Mouse (Mus musculus) WW6 (cell line): ENCODE measurements around the gene Olfr963.
"Not testable (repeated sequence)": the region's sequence is repeated elsewhere in the genome, so short reads cannot be mapped to it uniquely, and the experiment has no call there.

Source experiments
- DNase-seq: peaks from one replicate; pipeline ENCODE4 v3.0.0-alpha.2; 2013; ENCODE audit warnings: low read depth, low spot score

Gene Olfr963

DNA sequence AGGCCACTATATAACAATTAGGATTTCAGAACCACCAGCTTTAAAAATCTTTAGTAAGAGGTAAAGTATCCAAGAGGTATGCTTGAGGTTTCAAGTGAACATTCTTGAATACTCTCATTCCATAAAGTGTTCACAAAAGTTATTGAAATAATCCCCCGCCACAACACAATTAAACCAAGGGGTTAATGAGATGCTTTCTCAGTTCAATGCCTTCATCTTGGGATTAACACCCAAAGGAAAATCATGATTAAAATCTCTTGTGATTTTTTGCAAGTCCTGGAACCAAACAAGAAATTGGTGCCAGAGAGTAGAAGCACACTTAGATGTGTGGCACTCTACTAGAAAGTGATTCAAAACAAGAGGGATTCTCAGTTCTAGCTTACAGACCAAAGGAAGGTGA is at the start of gene Olfr963:
Gene Olfr963 (plus strand): TSS at position 301 of the 400 bp plus-strand sequence.
- DNase-seq = no peak

DNA sequence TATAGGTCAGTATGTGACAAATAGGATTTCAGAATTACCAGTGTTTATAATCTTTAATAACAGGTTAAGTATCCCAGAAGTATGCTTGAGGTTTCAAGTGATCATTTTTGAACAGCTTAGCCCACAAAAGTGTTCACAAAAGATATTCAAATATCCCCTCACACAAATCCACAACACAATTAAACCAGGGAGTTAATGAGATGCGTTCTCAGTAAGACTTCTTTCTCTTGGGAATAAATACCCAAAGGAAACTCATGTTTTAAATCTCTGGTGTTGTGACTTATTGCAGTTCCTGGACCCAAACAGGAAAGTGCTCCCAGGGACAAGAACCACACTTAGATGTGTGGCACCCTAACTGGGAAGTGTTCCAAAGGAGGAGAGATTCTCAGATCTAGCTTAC is 45.9 kb upstream of the Olfr963 start, which contains the start of gene Olfr960:
Gene Olfr960 (plus strand): TSS at position 301 of the 400 bp plus-strand sequence.
- DNase-seq = no peak

DNA sequence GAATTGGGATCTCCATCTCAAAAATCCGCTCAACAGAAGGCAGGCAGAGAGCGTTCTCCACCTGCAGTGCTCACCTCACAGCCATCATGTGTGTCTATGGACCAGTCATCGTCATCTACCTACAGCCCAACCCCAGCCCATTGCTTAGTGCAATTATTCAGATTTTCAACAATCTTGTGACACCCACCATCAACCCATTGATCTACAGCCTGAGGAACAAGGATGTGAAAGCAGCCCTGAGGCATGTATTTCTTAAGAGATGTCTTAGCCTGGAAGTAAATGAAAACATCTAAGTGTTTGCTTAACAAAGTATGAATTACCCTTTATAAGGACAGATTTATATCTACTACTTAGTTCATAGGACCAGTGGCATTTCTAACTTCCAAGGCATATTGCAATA is 43.2 kb upstream of the Olfr963 start:
- DNase-seq = no peak

DNA sequence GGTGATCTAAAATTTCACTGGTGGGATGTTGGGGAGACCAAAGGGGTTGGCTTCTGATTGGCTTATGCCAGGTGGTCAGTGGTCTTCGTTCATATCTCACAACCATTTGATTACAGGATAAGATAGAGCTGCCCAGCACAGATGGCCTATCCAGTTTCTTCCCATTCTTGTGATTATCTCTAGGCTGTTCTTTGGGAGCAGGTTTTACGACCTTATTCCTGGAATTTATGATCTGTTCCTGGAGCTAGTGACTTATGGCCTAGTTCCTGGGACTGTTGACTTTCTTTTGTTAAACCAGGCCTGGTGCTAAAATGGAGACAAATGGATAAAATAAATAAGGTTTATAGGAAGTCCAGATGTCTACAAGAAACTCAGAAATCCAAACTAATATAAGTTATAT is 42.3 kb upstream of the Olfr963 start:
- no peak for DNase-seq

DNA sequence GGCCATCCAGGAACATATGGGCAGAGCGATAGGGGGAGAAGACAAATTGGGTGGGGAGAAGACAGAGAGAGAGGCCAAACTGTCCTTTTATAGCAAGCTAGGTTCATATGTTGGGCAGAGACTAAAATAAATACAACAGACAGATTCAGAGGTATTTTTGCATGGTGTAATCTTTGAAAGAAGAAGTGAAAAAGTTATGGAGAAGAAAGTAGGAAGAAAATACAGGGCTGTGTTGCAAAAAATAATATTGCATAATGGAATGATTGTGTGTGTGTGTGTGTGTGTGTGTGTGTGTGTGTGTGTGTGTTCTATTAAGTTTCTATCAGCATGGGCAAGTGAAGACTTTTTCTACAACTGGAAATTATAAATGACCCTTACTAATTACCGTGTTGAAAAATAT is 37.9 kb upstream of the Olfr963 start:
- DNase-seq = no peak

DNA sequence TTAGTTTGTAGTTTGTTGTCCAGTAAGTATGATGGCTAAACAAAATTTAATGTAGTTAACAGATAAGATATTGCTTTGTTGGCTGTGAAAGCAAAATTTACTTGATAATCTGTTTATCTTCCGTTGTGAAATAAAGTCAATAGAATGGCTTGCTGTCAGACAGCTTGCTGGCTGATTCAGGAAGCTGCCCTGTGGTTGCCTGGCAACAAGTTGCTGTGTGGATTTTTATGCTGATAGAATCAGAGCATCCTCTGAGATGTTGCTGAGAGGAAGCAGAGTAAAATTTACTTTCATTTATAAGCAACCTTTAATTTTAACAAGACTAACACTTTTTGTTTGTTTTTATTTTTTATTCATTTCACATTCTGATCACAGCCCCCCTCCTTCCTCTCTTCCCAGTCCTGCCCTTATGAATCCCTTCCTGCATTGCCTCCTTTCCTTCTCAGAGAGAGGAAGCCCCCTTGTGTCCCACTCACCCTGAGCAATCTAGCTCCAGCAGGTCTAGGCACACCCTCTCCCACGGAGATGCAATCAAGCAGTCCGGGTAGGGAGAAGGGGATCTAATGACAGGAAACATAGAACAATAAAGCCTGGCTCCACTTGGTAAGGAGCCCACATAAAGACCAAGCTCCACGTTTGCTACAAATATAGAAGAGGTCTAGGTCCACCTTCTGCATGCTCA is 33.0 kb upstream of the Olfr963 start:
- no peak for DNase-seq

DNA sequence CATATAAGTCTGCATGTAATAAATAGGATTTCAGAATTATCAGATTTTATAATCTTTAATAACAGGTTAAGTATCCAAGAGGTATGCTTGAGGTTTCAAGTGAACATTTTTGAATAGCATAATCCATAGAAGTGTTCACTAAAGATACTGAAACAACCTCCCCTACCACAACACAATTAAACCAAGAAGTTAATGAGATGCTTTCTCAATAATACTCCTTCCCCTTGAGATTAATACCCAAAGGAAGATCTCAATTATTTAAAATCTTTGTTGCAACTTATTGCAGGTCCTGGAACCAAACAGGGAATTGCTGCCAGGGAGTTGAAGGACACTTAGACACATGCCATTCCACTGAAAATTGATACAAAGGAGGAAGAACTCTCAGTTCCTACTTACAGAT is 22.2 kb upstream of the Olfr963 start, which contains the start of gene Olfr961:
Gene Olfr961 (plus strand): TSS at position 301 of the 400 bp plus-strand sequence.
- no peak for DNase-seq

DNA sequence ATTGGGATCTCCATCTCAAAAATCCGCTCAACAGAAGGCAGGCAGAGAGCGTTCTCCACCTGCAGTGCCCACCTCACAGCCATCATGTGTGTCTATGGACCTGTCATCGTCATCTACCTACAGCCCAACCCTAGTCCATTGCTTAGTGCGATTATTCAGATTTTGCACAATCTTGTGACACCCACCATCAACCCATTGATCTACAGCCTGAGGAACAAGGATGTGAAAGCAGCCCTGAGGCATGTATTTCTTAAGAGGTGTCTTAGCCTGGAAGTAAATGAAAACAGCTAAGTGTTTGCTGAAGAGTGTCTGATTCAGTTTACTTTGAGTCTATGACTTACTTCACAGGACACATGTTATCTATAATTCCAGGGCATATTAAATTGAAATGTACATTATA is 19.6 kb upstream of the Olfr963 start:
- no peak for DNase-seq

DNA sequence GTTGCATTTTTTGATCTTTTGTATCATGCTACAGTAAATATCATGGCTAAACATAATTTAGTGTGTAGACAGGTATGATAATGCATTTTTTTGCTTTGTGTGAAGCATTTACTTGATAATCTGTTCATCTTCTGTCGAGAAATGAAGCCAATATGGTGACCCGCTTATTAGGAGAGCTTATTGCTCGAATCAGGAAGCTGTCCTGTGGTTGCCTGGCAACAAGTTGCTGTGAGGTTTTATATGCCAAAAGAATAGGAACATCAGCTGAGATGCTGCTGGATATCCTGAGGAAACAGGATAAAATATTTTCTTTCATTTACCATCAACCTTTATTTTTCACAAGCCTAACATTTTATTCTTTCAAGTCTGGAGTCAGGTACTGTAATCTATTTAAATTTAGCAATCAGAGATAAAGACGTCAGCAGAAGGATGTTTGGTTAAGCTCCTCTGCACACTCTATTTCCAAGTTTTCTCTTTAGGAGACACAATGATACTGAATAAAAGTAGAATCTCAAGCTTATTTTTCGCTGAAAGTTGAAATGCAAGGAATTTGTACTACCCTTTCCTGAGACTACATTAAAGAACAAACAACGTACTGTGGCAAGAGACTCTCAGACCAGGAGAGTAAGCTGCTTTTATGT is 12.1 kb upstream of the Olfr963 start:
- no peak for DNase-seq

DNA sequence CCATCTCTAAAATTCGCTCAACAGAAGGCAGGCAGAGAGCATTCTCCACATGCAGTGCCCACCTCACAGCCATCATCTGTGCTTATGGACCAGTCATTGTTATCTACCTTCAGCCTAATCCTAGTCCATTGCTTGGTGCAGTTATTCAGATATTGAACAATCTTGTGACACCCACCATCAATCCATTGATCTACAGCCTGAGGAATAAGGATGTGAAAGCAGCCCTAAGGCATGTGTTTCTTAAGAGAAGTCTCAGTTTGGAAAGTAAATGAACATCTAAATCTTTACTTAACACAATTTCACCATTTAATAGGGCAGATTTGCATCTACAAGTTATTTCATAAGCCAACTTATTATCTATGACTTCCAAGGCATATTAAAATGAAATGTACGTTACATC is 2.7 kb downstream of the Olfr963 start:
- no peak for DNase-seq

DNA sequence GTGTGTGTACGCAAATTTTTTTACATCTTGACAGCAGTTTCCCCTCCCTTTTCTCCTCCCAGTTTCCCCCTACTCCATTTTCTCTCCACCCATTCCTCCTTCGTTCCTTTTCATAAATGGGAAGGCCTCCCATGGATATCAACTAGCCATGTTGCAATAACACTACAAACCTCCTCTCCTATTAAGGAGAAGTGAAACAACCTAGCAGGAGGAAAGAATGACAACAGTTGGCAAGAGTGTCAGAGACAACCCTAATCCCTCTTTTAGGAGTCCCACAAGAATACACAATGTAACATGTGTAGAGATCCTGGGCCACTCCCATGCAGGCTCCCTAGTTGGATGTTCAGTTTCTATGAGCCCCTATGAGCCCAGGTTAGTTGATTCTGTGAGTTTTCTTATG is 7.8 kb downstream of the Olfr963 start:
- DNase-seq = no peak

DNA sequence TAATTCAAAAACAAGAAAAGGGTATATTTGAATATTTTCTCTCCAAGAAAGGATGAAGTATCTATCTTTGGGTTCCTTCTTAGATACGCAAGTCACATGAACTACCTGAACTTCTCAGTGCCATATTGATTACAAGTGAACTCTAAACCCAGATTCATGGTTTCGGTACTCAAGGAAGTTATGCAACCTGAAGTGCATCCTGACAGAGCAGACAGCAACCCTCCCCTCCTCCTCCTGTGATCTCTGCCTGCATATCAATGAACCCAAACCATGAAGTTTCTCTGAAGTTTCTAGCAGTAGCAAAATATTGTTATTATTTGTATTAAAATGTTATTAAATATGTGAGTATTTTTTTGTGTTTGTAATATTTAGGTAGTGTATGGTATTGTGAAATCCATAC is 11.6 kb downstream of the Olfr963 start:
- no peak for DNase-seq

DNA sequence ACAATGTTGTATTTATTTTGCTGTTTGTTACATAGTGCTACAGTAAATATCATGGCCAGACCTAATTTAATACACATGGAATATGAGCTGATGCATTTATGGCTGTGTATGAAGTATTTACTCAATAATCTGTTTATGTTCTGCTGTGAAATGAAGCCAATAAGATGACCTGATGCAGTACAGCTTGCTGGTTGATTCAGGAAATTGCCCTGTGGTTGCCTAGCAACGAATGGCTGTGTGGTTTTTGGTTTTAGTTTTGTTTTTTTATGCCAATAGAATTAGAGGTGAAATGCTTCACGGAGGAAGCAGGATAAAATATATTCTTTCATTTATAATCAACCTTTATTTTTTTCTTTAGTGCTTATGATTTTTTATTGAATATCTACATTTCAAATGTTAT is 12.3 kb downstream of the Olfr963 start:
- DNase-seq = no peak

DNA sequence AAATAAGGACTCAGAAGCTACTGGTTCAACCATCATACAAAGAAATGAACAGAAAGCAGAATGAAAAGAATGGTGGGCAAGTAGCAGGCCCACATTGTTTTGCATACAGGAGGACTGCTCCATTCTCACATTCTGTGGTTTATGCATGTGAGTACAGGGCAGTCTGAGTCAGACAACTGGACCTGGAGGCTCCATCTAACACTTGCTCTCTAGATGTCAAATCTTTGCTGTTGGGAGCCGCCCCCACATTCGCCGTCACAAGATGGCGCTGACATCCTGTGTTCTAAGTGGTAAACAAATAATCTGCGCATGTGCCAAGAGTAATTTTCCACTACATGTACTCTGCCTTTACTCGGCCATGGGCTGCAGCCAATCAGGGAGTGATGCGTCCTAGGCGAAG is 34.1 kb downstream of the Olfr963 start:
- DNase-seq = not testable (repeated sequence)

DNA sequence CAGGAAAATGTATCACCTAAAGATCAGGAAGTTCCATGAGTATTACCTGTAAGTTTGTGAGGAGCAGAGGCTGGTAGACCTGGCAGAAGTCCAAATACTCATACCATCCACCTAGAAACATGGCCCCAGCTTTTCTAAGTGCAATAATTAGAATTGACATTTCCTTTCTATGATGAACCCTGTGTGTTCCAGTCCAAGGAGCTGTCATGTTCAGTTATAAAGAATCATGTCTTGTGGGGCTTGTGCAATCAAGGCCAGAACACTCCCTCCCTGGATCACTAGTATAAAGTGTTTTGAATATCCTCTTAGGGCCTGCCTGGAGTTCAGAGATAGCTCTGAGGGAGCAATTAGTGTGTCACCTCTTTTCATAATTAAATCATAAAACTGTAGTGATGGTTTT is 40.0 kb downstream of the Olfr963 start, which contains the start of gene Olfr149:
Gene Olfr149 (minus strand): TSS at position 101 of the 400 bp plus-strand sequence.
- DNase-seq = no peak

DNA sequence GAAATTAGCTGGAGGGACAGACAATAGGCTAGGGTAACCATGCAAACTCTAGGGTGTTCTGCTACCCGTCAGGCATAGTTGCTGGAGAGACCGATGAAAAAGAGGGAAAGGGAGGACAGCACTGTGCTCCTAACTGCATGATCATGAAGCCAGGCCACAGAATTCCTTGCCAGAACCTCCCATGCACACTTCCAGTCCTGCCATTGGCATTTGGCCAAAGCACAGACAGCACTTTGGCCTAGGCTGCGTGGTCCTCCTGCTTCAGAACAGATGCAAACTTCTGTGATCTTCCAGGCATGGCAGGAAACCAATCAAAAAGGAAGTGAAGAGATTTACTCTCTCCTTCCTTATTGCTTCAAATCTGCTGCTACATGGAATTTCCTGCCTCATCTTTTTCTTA is 42.0 kb downstream of the Olfr963 start:
- DNase-seq = no peak

DNA sequence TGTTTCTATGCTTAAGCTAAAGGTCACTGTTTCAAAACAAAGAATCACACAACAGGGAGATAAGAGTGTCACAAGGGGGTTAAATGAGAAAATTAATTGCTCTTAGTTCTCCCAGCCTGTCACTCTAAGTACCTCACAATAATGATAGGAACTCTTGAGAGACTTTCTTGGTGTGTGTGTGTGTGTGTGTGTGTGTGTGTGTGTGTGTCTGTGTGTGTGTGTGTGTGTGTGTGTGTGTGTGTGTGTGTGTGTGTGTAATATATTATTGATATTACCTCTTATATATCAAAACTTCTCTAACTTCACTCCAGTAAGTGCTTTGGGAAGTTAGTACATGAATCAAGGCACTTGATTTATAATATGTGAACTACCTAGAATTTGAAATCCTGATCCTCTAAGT is 44.0 kb downstream of the Olfr963 start, which contains the start of gene Olfr965:
Gene Olfr965 (plus strand): TSS at position 301 of the 400 bp plus-strand sequence.
- no peak for DNase-seq
